Mouse (Mus musculus) embryonic facial prominence, embryonic 11.5 days (tissue): ENCODE measurements at regions not wholly inside any gene's neighbourhood (a gene's known extent, or its start where the extent isn't known, plus 50 kb on each side); places are given as distances from the start of the nearest gene placed in this dataset.

Experiments used
- ATAC-seq: fragments of 200-750 bp; cut with Nextera tagmentation; replicated peaks from 2 replicates; pipeline ENCODE4 v1.8.0; 2017; ENCODE audit warnings: low read depth; ENCODE audit not compliant: insufficient number of reproducible peaks, low FRiP score, low TSS enrichment
- DNase-seq: peaks from one replicate; pipeline ENCODE4 v3.0.0-alpha.2; 2015; ENCODE audit warnings: low spot score
- H3K27ac ChIP-seq: fragments of 300-500 bp; sonication (generic); replicated peaks from 2 replicates; pipeline ENCODE4 v1.5.1; 2014; ENCODE audit warnings: mild to moderate bottlenecking, low read depth, low read length, control low read depth
- H3K27me3 ChIP-seq: fragments of 300-500 bp; sonication (generic); 2 replicates; pipeline ENCODE4 v1.6.1; 2014; ENCODE audit warnings: mild to moderate bottlenecking, low read length, moderate library complexity, mixed read lengths; ENCODE audit not compliant: control insufficient read depth, insufficient read depth
- H3K36me3 ChIP-seq: fragments of 300-500 bp; sonication (generic); replicated peaks from 2 replicates; pipeline ENCODE4 v1.6.1; 2014; ENCODE audit warnings: low read depth, mild to moderate bottlenecking, low read length, moderate library complexity, mixed read lengths; ENCODE audit not compliant: control insufficient read depth, insufficient read depth
- H3K4me1 ChIP-seq: fragments of 300-500 bp; sonication (generic); 2 replicates; pipeline ENCODE4 v1.6.1; 2014; ENCODE audit warnings: low read length, mixed read lengths; ENCODE audit not compliant: control insufficient read depth, insufficient read depth
- H3K4me2 ChIP-seq: fragments of 300-500 bp; sonication (generic); 2 replicates; pipeline ENCODE4 v1.6.1; 2014; ENCODE audit warnings: low read depth, mild to moderate bottlenecking, control low read depth, low read length, moderate library complexity
- H3K4me3 ChIP-seq: fragments of 300-500 bp; sonication (generic); 2 replicates; pipeline ENCODE4 v1.5.1; 2014; ENCODE audit warnings: low read depth, low read length, control low read depth
- H3K9ac ChIP-seq: fragments of 300-500 bp; sonication (generic); replicated peaks from 2 replicates; pipeline ENCODE4 v1.6.1; 2014; ENCODE audit warnings: mild to moderate bottlenecking, control low read depth, low read length
- H3K9me3 ChIP-seq: fragments of 300-500 bp; sonication (generic); replicated peaks from 2 replicates; pipeline ENCODE4 v1.6.1; 2016; ENCODE audit warnings: mild to moderate bottlenecking, low read length, inconsistent platforms, mixed read lengths; ENCODE audit not compliant: control insufficient read depth
- WGBS: fragments of 180-500 bp; shearing (Covaris S2); extraction: QIAGEN DNeasy Blood & Tissue Kit; methylation state at CpG from one replicate; pipeline ENCODE4 v1.1.7; 2014; 5-methylcytosine and 5-hydroxymethylcytosine counted together

- H3K4me2 ChIP-seq, result no peak overlapping the region
- H3K4me1 ChIP-seq, result no peaks in the 10 kb centered on the region
- H3K36me3 ChIP-seq, result no peaks in the 10 kb centered on the region
- no peak overlapping the region for H3K4me3 ChIP-seq
- DNase-seq (no peak), ATAC-seq (no peak)
- no peak overlapping the region for H3K9ac ChIP-seq
- H3K27me3 ChIP-seq, result no peaks in the 10 kb centered on the region
- H3K27ac ChIP-seq, result no peak overlapping the region
- 95% methylated on average over 2 of the region's 2 CpGs for WGBS
- H3K9me3 ChIP-seq, result no peaks in the 10 kb centered on the region
Observed at GRCm38 (mm10) chr1:88866571-88866970, 164.6 kb upstream of the Arl4c start.

GRCm38 (mm10) chr1:88867138-88867537, 165.1 kb upstream of the Arl4c start:
- Histone ChIP-seq H3K4me2 (no peak overlapping the region), H3K9me3 (no peaks in the 10 kb centered on the region), H3K9ac (no peak overlapping the region), H3K27ac (no peak overlapping the region), H3K36me3 (no peaks in the 10 kb centered on the region), H3K27me3 (no peaks in the 10 kb centered on the region), H3K4me3 (no peak overlapping the region), H3K4me1 (no peaks in the 10 kb centered on the region)
- ATAC-seq (no peak), DNase-seq (no peak)
- 80% methylated on average over 3 of the region's 3 CpGs for WGBS

GRCm38 (mm10) chr1:88869885-88870284, 167.9 kb upstream of the Arl4c start:
- no peak overlapping the region for H3K4me2 ChIP-seq
- no peak for ATAC-seq
- H3K4me3 ChIP-seq, result no peak overlapping the region
- no peaks in the 10 kb centered on the region for H3K9me3 ChIP-seq
- H3K4me1 ChIP-seq, result no peaks in the 10 kb centered on the region
- DNase-seq, result no peak
- no peak overlapping the region for H3K27ac ChIP-seq
- WGBS, result 84% methylated on average over 4 of the region's 4 CpGs
- H3K36me3 ChIP-seq, result no peaks in the 10 kb centered on the region
- no peak overlapping the region for H3K9ac ChIP-seq
- H3K27me3 ChIP-seq, result no peaks in the 10 kb centered on the region

GRCm38 (mm10) chr1:88875356-88875755, 173.3 kb upstream of the Arl4c start:
- 63% methylated on average over 6 of the region's 6 CpGs for WGBS
- ATAC-seq, result no peak

GRCm38 (mm10) chr1:88877441-88877840, 175.4 kb upstream of the Arl4c start:
- WGBS, result 85% methylated on average over 11 of the region's 11 CpGs
- H3K27ac ChIP-seq, result no peak overlapping the region
- ATAC-seq (no peak), DNase-seq (no peak)
- H3K4me1 ChIP-seq, result no peaks in the 10 kb centered on the region
- no peak overlapping the region for H3K4me3 ChIP-seq
- no peaks in the 10 kb centered on the region for H3K9me3 ChIP-seq
- H3K9ac ChIP-seq, result no peak overlapping the region
- H3K27me3 ChIP-seq, result no peaks in the 10 kb centered on the region
- no peaks in the 10 kb centered on the region for H3K36me3 ChIP-seq
- no peak overlapping the region for H3K4me2 ChIP-seq

More at GRCm38 (mm10) chr1:88875356-88875755, 173.3 kb upstream of the Arl4c start:
- Histone ChIP-seq H3K4me1 (no peaks in the 10 kb centered on the region), H3K4me3 (no peak overlapping the region), H3K4me2 (no peak overlapping the region), H3K9ac (no peak overlapping the region), H3K27me3 (no peaks in the 10 kb centered on the region), H3K9me3 (no peaks in the 10 kb centered on the region), H3K27ac (no peak overlapping the region), H3K36me3 (no peaks in the 10 kb centered on the region)
- DNase-seq, result no peak

GRCm38 (mm10) chr1:88878831-88879230, 176.8 kb upstream of the Arl4c start:
- DNase-seq, result no peak
- no peak for ATAC-seq
- no peak overlapping the region for H3K4me2 ChIP-seq
- no peaks in the 10 kb centered on the region for H3K27me3 ChIP-seq
- no peaks in the 10 kb centered on the region for H3K36me3 ChIP-seq
- no peaks in the 10 kb centered on the region for H3K4me1 ChIP-seq
- H3K4me3 ChIP-seq, result no peak overlapping the region
- H3K9ac ChIP-seq, result no peak overlapping the region
- no peaks in the 10 kb centered on the region for H3K9me3 ChIP-seq
- H3K27ac ChIP-seq, result no peak overlapping the region
- 88% methylated on average over 10 of the region's 10 CpGs for WGBS

- H3K9ac ChIP-seq, result no peak overlapping the region
- H3K9me3 ChIP-seq, result no peaks in the 10 kb centered on the region
- no peaks in the 10 kb centered on the region for H3K4me1 ChIP-seq
- H3K4me2 ChIP-seq, result no peak overlapping the region
- no peak for DNase-seq
- ATAC-seq, result no peak
- H3K27me3 ChIP-seq, result no peaks in the 10 kb centered on the region
- H3K36me3 ChIP-seq, result no peaks in the 10 kb centered on the region
- no peak overlapping the region for H3K27ac ChIP-seq
- WGBS, result 78% methylated on average over 5 of the region's 5 CpGs
- no peak overlapping the region for H3K4me3 ChIP-seq
Observed at GRCm38 (mm10) chr1:88879367-88879766, 177.3 kb upstream of the Arl4c start.

- Histone ChIP-seq H3K9ac (no peak overlapping the region), H3K27ac (no peak overlapping the region), H3K36me3 (no peaks in the 10 kb centered on the region), H3K9me3 (no peaks in the 10 kb centered on the region), H3K4me2 (no peak overlapping the region), H3K4me1 (no peaks in the 10 kb centered on the region), H3K4me3 (no peak overlapping the region), H3K27me3 (no peaks in the 10 kb centered on the region)
- DNase-seq (no peak), ATAC-seq (no peak)
- WGBS, result 89% methylated on average over 4 of the region's 4 CpGs
Observed at GRCm38 (mm10) chr1:88891041-88891440, 179.2 kb upstream of the Sh3bp4 start.
